Mouse (Mus musculus): ENCODE measurements at regions not wholly inside any gene's neighbourhood (a gene's known extent, or its start where the extent isn't known, plus 50 kb on each side); places are given as distances from the start of the nearest gene placed in this dataset.

- TF ChIP-seq CTCF (IDR thresholded peaks at IDR 0.05) (no peak), EP300 (IDR thresholded peaks at IDR 0.05) (no peak)
These were observed 478.9 kb downstream of the Efnb2 start for GRCm38 (mm10) chr8:8182108-8182507.

Measured in lung, postnatal 0 days (tissue).